Mouse (Mus musculus) left cerebral cortex, adult 18-20 months (tissue): ENCODE data around the gene Osbpl11. TPM values are rescaled to one million over a fixed set of nuclear protein-coding genes. Genes with fewer than 3 reads are reported as not detected.

ENCODE experiments used
- total RNA-seq, 2 experiments: library from RNA; stranded (reverse); gene quantifications; 2 replicates each; pipeline ENCODE4 v1.2.3; 2021

Gene Osbpl11
- total RNA-seq, 2 experiments from 2014 or later, result 17.5 to 18.0 TPM

Other genes starting within 250 kb of the Osbpl11 start
- gene Iqcg, start 128.9 kb upstream of the Osbpl11 start, total RNA-seq, result 1 to 10 TPM; 4.7 to 4.8 TPM
- 100 to 1,000 TPM; 333 to 346 TPM for gene Rpl35a, start 128.6 kb upstream of the Osbpl11 start, total RNA-seq
- gene Lmln, start 122.5 kb upstream of the Osbpl11 start, total RNA-seq, result 10 to 100 TPM in 1 of 2 experiments, 1 to 10 TPM in 1; 8.8 to 10.4 TPM
- 10 to 100 TPM; 32.0 to 34.0 TPM for gene Snx4, start 66.4 kb downstream of the Osbpl11 start, total RNA-seq
- 100 to 1,000 TPM; 181 to 182 TPM for gene Zfp148, start 195.8 kb downstream of the Osbpl11 start, total RNA-seq